Mouse (Mus musculus) CH12.LX (cell line): Measurements from ENCODE around the gene Cpsf6. TPM values are rescaled to one million over a fixed set of nuclear protein-coding genes. Genes with fewer than 3 reads are reported as not detected.

ENCODE experiments used
- DNase-seq: peaks from one replicate; pipeline ENCODE4 v3.0.0-alpha.2; 2013; ENCODE audit errors: extremely low read depth
- H3K27ac ChIP-seq: 2 replicates; pipeline ENCODE4 v1.5.1; 2012; ENCODE audit warnings: low read depth, mild to moderate bottlenecking, control low read depth, moderate library complexity; ENCODE audit not compliant: insufficient read depth
- H3K27me3 ChIP-seq: replicated peaks from 2 replicates; pipeline ENCODE3; 2012; ENCODE audit warnings: inconsistent platforms
- H3K36me3 ChIP-seq, 2 experiments: replicated peaks in 1 of 2; 2 replicates each; pipeline versions ENCODE3 to v1.6.1; 2012; ENCODE audit warnings: inconsistent platforms in 1 of 2, low read length in 1 of 2, mild to moderate bottlenecking in 1 of 2, mixed read lengths in 1 of 2, moderate library complexity in 1 of 2; ENCODE audit not compliant: control insufficient read depth in 1 of 2, insufficient read depth in 1 of 2
- H3K4me1 ChIP-seq, 2 experiments: 2 replicates each; pipeline ENCODE4 v1.6.1; 2012; ENCODE audit warnings: inconsistent platforms in 1 of 2, moderate library complexity in 1 of 2; ENCODE audit not compliant: insufficient read depth in 2 of 2, control insufficient read depth in 1 of 2
- H3K4me2 ChIP-seq: 2 replicates; pipeline ENCODE4 v1.6.1; 2012; ENCODE audit warnings: low read depth, mild to moderate bottlenecking, control low read depth; ENCODE audit not compliant: poor library complexity, insufficient read depth, severe bottlenecking
- H3K4me3 ChIP-seq, 3 experiments: fragments of 150-350 bp in 1 of 3; sonication (generic) in 1 of 3; replicated peaks in 1 of 3; 2 replicates each; pipeline versions ENCODE3 to v1.5.1; 2011 to 2012; ENCODE audit warnings: low read depth in 2 of 3, low read length in 2 of 3, mild to moderate bottlenecking in 2 of 3, moderate library complexity in 2 of 3, control low read depth in 1 of 3, improper control_type of control experiment in 1 of 3, inconsistent platforms in 1 of 3, mixed read lengths in 1 of 3; ENCODE audit not compliant: poor library complexity in 1 of 3
- H3K79me2 ChIP-seq: replicated peaks from 2 replicates; pipeline ENCODE4 v1.6.1; 2012; ENCODE audit warnings: mild to moderate bottlenecking, moderate library complexity; ENCODE audit not compliant: control insufficient read depth, poor library complexity, insufficient read depth, severe bottlenecking; ENCODE audit errors: extremely low read depth
- H3K9ac ChIP-seq: 2 replicates; pipeline ENCODE4 v1.6.1; 2012; ENCODE audit warnings: low read depth, mild to moderate bottlenecking, control low read depth, moderate library complexity; ENCODE audit not compliant: insufficient read depth
- H3K9me3 ChIP-seq: replicated peaks from 2 replicates; pipeline ENCODE3; 2012; ENCODE audit warnings: low read length, inconsistent platforms, mixed read lengths
- CHD1 ChIP-seq: IDR thresholded peaks from 2 replicates; pipeline ENCODE4 v1.6.1; 2012; ENCODE audit warnings: low read depth, low read length, improper control_type of control experiment, inconsistent platforms
- EP300 ChIP-seq: IDR thresholded peaks from 2 replicates; pipeline ENCODE4 v1.6.1; 2011; ENCODE audit warnings: low read length, improper control_type of control experiment
- MXI1 ChIP-seq: IDR thresholded peaks from 2 replicates; pipeline ENCODE4 v1.6.1; 2011; ENCODE audit warnings: mild to moderate bottlenecking, low read depth, low read length, improper control_type of control experiment
- MYC ChIP-seq: IDR thresholded peaks from 2 replicates; pipeline ENCODE4 v1.6.1; 2011; ENCODE audit warnings: low read depth, mild to moderate bottlenecking, improper control_type of control experiment, low read length
- NRF1 ChIP-seq: IDR thresholded peaks from 2 replicates; pipeline ENCODE4 v1.6.1; 2014; ENCODE audit warnings: low read depth, mild to moderate bottlenecking, inconsistent platforms, low read length, improper control_type of control experiment, moderate library complexity
- PAX5 ChIP-seq: IDR thresholded peaks from 2 replicates; pipeline ENCODE4 v1.6.1; 2012; ENCODE audit warnings: low read length, inconsistent platforms, mixed read lengths
- POLR2AphosphoS2 ChIP-seq: IDR thresholded peaks from 2 replicates; pipeline ENCODE4 v1.6.1; 2011; ENCODE audit warnings: low read depth, low read length, improper control_type of control experiment
- RAD21 ChIP-seq: IDR thresholded peaks from 2 replicates; pipeline ENCODE4 v1.6.1; 2011; ENCODE audit warnings: low read depth, mild to moderate bottlenecking, low read length, improper control_type of control experiment, moderate library complexity
- RCOR1 ChIP-seq: conservative IDR thresholded peaks from 2 replicates; pipeline ENCODE4 v1.6.1; 2012; ENCODE audit warnings: low read depth, mild to moderate bottlenecking, inconsistent platforms, low read length, improper control_type of control experiment
- SIN3A ChIP-seq: IDR thresholded peaks from 2 replicates; pipeline ENCODE4 v1.6.1; 2012; ENCODE audit warnings: low read length, improper control_type of control experiment, inconsistent platforms
- SMC3 ChIP-seq: IDR thresholded peaks from 2 replicates; pipeline ENCODE4 v1.6.1; 2011; ENCODE audit warnings: low read depth, low read length, improper control_type of control experiment
- TBP ChIP-seq: conservative IDR thresholded peaks from 2 replicates; pipeline ENCODE4 v1.6.1; 2011; ENCODE audit warnings: low read depth, low read length, improper control_type of control experiment
- USF2 ChIP-seq: conservative IDR thresholded peaks from 2 replicates; pipeline ENCODE4 v1.6.1; 2011; ENCODE audit warnings: low read depth, low read length, improper control_type of control experiment
- ZC3H11A ChIP-seq: IDR thresholded peaks from 2 replicates; pipeline ENCODE4 v1.6.1; 2012; ENCODE audit warnings: low read depth, mild to moderate bottlenecking, inconsistent platforms, low read length, improper control_type of control experiment
- ZKSCAN1 ChIP-seq: IDR thresholded peaks from 2 replicates; pipeline ENCODE4 v1.6.1; 2012; ENCODE audit warnings: low read depth, inconsistent platforms, low read length, improper control_type of control experiment, borderline replicate concordance
- ZMIZ1 ChIP-seq: IDR thresholded peaks from 2 replicates; pipeline ENCODE4 v1.6.1; 2012; ENCODE audit warnings: low read depth, mild to moderate bottlenecking, inconsistent platforms, low read length, improper control_type of control experiment
- ZNF384 ChIP-seq: IDR thresholded peaks from 2 replicates; pipeline ENCODE4 v1.6.1; 2012; ENCODE audit warnings: low read depth, low read length, improper control_type of control experiment, inconsistent platforms
- dilution Hi-C: fragments of 300-500 bp; cut with MboI; formaldehyde crosslinking; loops from 2 replicates; pipeline ENCODE4 v1.14.3; 2020; ENCODE audit warnings: low sequenced_read_pairs; ENCODE audit not compliant: extremely low pct_unique_long_range_greater_than_20kb, extremely low pct_ligation_motif_present
- in situ Hi-C: fragments of 300-500 bp; cut with MboI; formaldehyde crosslinking; loops from 3 replicates; pipeline ENCODE4 v1.14.3; 2019; ENCODE audit warnings: low sequenced_read_pairs, low pct_ligation_motif_present, low pct_unique_long_range_greater_than_20kb, mixed read lengths
- polyA plus RNA-seq: library from polyadenylated mRNA; unstranded; fragments of >175 nt; gene quantifications from 2 replicates; pipeline ENCODE4 v1.2.1, GENCODE M21; 2012; ENCODE audit warnings: low read depth; ENCODE audit not compliant: insufficient read length
- total RNA-seq, 2 experiments: library from RNA; depleted of rRNA; stranded (reverse); fragments of 300-350 nt in 1 of 2; fragments of >200 nt in 1 of 2; gene quantifications; 2 replicates each; pipeline ENCODE4 v1.2.3; 2012 to 2014

Gene Cpsf6
- total and polyA plus RNA-seq, 3 experiments, result 87.6 to 114 (median 99.5) TPM

GRCm38 (mm10) chr10:117380721-117381570 is 1.1 kb upstream of the Cpsf6 start:
- DNase-seq, result no peak
- Histone ChIP-seq H3K36me3 (no peaks in the 10 kb centered on the region), H3K4me1 (peaks cover 0 to 6% of the 10 kb centered on the region in 2 experiments; a peak in 2 of 4 replicates), H3K79me2 (peaks cover 7% of the 10 kb centered on the region), H3K9ac (no peak overlapping the region), H3K9me3 (no peaks in the 10 kb centered on the region), H3K27ac (no peak overlapping the region), H3K4me3 (no peak overlapping the region), H3K4me2 (no peak overlapping the region), H3K27me3 (no peaks in the 10 kb centered on the region)
- TF ChIP-seq ZMIZ1 (no peak), RCOR1 (no peak), ZNF384 (no peak), MXI1 (no peak), USF2 (no peak), ZC3H11A (no peak), NRF1 (no peak), RAD21 (no peak), SIN3A (no peak), SMC3 (no peak)
- in situ Hi-C loops, result no loop called here
- dilution Hi-C loops, result no loop called here

GRCm38 (mm10) chr10:117379441-117379840 is 374 bp downstream of the Cpsf6 start:
- Histone ChIP-seq H3K4me3 (no peak overlapping the region), H3K9me3 (no peaks in the 10 kb centered on the region), H3K9ac (no peak overlapping the region), H3K4me2 (no peak overlapping the region), H3K4me1 (peaks cover 0 to 6% of the 10 kb centered on the region in 2 experiments; a peak in 2 of 4 replicates), H3K27me3 (no peaks in the 10 kb centered on the region), H3K79me2 (peaks cover 21% of the 10 kb centered on the region), H3K36me3 (no peaks in the 10 kb centered on the region), H3K27ac (no peak overlapping the region)
- no peak for TF ChIP-seq CHD1
- TF ChIP-seq ZKSCAN1, result no peak
- in situ Hi-C loops, result no loop called here
- dilution Hi-C loops, result no loop called here
- DNase-seq, result no peak

DNA sequence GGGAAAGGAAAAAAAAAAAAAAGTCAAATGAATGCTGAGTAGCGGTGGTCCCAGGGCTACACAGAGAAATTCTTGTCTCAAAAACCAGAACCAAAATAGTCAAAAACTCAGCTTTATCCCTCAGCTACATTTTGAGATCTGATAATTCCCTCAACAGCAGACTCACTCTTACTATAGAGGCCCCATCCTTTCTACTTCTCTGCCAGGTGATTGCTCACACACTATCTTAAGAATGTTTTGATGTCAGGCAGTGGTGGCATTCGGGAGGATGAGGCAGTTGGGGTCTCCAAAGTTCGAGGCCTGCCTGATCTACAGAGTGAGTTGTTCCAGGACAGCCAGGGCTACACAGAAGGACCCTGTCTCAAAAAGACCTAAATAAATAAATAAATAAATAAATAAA is 1.2 kb downstream of the Cpsf6 start:
- no peak for DNase-seq
- in situ Hi-C loops (no loop called here), dilution Hi-C loops (no loop called here)
- H3K4me1 ChIP-seq, result peaks cover 0 to 6% of the 10 kb centered on the region in 2 experiments; a peak in 2 of 4 replicates
- TF ChIP-seq TBP (no peak), MYC (no peak), PAX5 (no peak), EP300 (no peak), POLR2AphosphoS2 (no peak)
- H3K27me3 ChIP-seq, result no peaks in the 10 kb centered on the region
- H3K9ac ChIP-seq, result no peak overlapping the region
- H3K36me3 ChIP-seq, result no peaks in the 10 kb centered on the region
- no peaks in the 10 kb centered on the region for H3K9me3 ChIP-seq
- H3K27ac ChIP-seq, result no peak overlapping the region
- H3K79me2 ChIP-seq, result peaks cover 29% of the 10 kb centered on the region
- H3K4me2 ChIP-seq, result no peak overlapping the region
- no peak overlapping the region for H3K4me3 ChIP-seq
